Mouse (Mus musculus): Measurements from ENCODE around the gene Ppp1r9a. TPM values are rescaled to one million over a fixed set of nuclear protein-coding genes. Genes with fewer than 3 reads are reported as not detected.

Ppp1r9a gene
- polyA plus RNA-seq, 1 experiment from 2014 or later = 51.7 TPM

- H3K27me3 ChIP-seq (replicated peaks) = no peaks in the 10 kb centered on the region
- peaks cover 8% of the 10 kb centered on the region; the same call in 1 of the 2 replicates for H3K4me1 ChIP-seq
- H3K9me3 ChIP-seq = no peaks in the 10 kb centered on the region
- no peaks in the 10 kb centered on the region for H3K36me3 ChIP-seq (replicated peaks)
- no peak overlapping the region for H3K4me2 ChIP-seq
- H3K9ac ChIP-seq = no peak overlapping the region
- ATAC-seq (replicated peaks) = no peak
- H3K4me3 ChIP-seq = no peak overlapping the region
- H3K27ac ChIP-seq = no peak overlapping the region
- WGBS = 94% methylated on average over 6 of the region's 6 CpGs
Observed at GRCm38 (mm10) chr6:5014567-5014966, 111.8 kb downstream of the Ppp1r9a start.

DNA sequence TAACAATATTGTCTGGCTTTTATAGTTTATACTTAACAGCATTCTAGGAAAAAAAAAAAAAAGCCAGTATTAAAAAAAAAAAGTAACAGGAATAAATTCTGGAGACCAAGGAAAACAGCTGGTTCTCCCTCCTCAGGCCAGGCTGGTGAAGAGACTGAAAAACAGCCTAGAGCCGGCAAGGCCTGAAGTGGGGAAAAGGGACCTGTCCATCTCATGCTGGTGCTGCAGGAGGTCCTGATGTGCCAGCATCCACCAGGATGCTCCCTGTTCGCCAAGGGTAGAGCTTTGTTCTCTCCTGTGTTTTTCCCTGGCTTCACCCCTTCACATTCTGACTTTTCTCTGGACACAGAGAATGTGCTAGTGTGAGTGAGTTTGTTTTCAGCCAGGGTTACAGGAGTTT is 112.5 kb downstream of the Ppp1r9a start:
- H3K4me1 ChIP-seq = peaks cover 8% of the 10 kb centered on the region; the same call in 1 of the 2 replicates
- H3K4me2 ChIP-seq = no peak overlapping the region
- H3K4me3 ChIP-seq = no peak overlapping the region
- no peaks in the 10 kb centered on the region for H3K36me3 ChIP-seq (replicated peaks)
- ATAC-seq (replicated peaks) = no peak
- H3K27ac ChIP-seq = no peak overlapping the region
- H3K9me3 ChIP-seq = no peaks in the 10 kb centered on the region
- no peak overlapping the region for H3K9ac ChIP-seq
- H3K27me3 ChIP-seq (replicated peaks) = no peaks in the 10 kb centered on the region
- 76% methylated on average over 2 of the region's 2 CpGs for WGBS

DNA sequence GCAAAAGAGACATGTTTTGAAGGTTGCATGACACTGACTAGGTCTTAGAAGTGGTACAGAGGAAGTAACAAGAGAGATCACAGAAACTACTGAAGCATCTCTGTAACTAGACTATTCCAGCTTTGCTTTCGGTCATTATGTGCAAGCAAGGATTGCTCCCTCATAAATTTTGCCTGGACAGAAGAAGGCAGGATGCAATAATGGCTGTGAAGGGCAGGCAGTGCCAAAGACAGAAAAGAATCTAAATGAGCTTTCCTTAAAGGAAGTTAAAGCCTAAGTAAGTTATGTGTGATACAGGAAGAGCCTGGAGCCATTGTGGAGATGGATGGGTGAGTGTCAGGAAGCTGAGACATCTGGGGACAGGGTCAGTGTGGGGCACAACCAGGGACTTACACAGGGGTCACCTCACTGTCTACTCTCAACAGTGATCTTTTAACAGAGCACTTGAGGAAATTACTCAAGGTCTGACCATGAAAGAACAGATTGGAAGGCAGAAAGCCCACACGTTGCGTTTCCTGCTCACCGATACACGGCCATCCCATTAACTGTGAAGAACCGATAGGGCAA is 115.3 kb downstream of the Ppp1r9a start:
- no peak overlapping the region for H3K27ac ChIP-seq
- 88% methylated on average over 6 of the region's 6 CpGs for WGBS
- H3K27me3 ChIP-seq (replicated peaks) = no peaks in the 10 kb centered on the region
- no peaks in the 10 kb centered on the region for H3K4me1 ChIP-seq
- H3K4me3 ChIP-seq = no peak overlapping the region
- H3K36me3 ChIP-seq (replicated peaks) = no peaks in the 10 kb centered on the region
- no peak overlapping the region for H3K9ac ChIP-seq
- H3K4me2 ChIP-seq = no peak overlapping the region
- ATAC-seq (replicated peaks) = no peak
- no peaks in the 10 kb centered on the region for H3K9me3 ChIP-seq

GRCm38 (mm10) chr6:5019208-5019607 is 116.5 kb downstream of the Ppp1r9a start:
- H3K4me1 ChIP-seq = no peaks in the 10 kb centered on the region
- no peak overlapping the region for H3K4me3 ChIP-seq
- no peaks in the 10 kb centered on the region for H3K27me3 ChIP-seq (replicated peaks)
- H3K9me3 ChIP-seq = no peaks in the 10 kb centered on the region
- no peaks in the 10 kb centered on the region for H3K36me3 ChIP-seq (replicated peaks)
- no peak for ATAC-seq (replicated peaks)
- no peak overlapping the region for H3K4me2 ChIP-seq
- 34% methylated on average over 5 of the region's 5 CpGs for WGBS
- H3K27ac ChIP-seq = no peak overlapping the region
- no peak overlapping the region for H3K9ac ChIP-seq

DNA sequence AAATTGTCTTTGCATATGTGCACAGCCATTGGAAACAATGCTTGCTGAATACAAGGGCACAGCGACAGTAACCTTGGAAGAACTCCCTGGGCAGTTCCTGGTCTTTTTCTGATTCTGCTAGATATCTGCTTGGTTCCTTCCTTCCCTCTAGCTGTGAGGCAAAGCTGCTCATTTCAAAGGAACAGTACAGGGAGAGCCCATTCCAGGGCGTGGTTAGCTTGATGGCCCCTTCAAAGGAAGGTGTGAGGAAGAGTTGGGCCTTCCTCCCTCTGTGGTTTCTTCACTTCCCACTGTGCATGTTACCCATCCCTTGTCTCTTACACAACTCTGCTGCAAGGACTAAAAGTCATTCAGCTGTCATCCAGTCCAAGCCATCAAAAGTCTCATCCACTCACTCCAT is 117.3 kb downstream of the Ppp1r9a start:
- no peaks in the 10 kb centered on the region for H3K27me3 ChIP-seq (replicated peaks)
- H3K9ac ChIP-seq = no peak overlapping the region
- no peak overlapping the region for H3K27ac ChIP-seq
- 85% methylated on average over 2 of the region's 2 CpGs for WGBS
- H3K4me3 ChIP-seq = no peak overlapping the region
- no peak overlapping the region for H3K4me2 ChIP-seq
- H3K36me3 ChIP-seq (replicated peaks) = no peaks in the 10 kb centered on the region
- H3K9me3 ChIP-seq = no peaks in the 10 kb centered on the region
- no peak for ATAC-seq (replicated peaks)
- H3K4me1 ChIP-seq = no peaks in the 10 kb centered on the region

DNA sequence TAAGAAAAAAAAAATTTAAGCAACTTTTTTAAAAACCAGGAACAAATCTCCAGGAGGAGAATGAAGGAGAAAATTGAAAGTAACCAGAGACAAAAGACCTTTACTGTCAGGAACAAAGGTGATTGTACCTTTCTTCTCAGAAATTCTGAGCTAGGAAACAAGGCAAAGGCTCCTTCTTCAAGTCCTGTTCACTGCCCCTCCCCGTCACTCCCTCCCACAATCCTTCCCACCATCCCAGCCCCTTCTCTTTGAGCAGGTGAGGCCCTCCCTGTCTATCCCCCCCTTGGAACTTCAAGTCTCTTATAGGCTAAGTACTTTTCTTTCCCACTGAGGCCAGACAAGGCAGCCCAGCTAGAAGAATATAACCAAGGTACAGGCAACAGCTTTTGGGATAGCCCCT is 117.8 kb downstream of the Ppp1r9a start:
- ATAC-seq (replicated peaks) = no peak
- Histone ChIP-seq H3K4me3 (no peak overlapping the region), H3K27me3 (replicated peaks) (no peaks in the 10 kb centered on the region), H3K4me1 (no peaks in the 10 kb centered on the region), H3K9ac (no peak overlapping the region), H3K9me3 (no peaks in the 10 kb centered on the region), H3K36me3 (replicated peaks) (no peaks in the 10 kb centered on the region), H3K4me2 (no peak overlapping the region), H3K27ac (no peak overlapping the region)
- 87% methylated on average over 1 of the region's 1 CpGs for WGBS

GRCm38 (mm10) chr6:5022677-5023076 is 120.0 kb downstream of the Ppp1r9a start:
- Histone ChIP-seq H3K27ac (no peak overlapping the region), H3K4me3 (no peak overlapping the region), H3K9ac (no peak overlapping the region), H3K4me1 (0 out of 2 replicates have a peak, but pooled peaks cover 3% of the 10 kb centered on the region), H3K9me3 (no peaks in the 10 kb centered on the region), H3K36me3 (replicated peaks) (no peaks in the 10 kb centered on the region), H3K27me3 (replicated peaks) (no peaks in the 10 kb centered on the region), H3K4me2 (no peak overlapping the region)
- ATAC-seq (replicated peaks) = no peak
- 88% methylated on average over 5 of the region's 5 CpGs for WGBS

GRCm38 (mm10) chr6:5024893-5025292 is 122.2 kb downstream of the Ppp1r9a start:
- Histone ChIP-seq H3K36me3 (replicated peaks) (no peaks in the 10 kb centered on the region), H3K9me3 (no peaks in the 10 kb centered on the region), H3K9ac (no peak overlapping the region), H3K4me2 (no peak overlapping the region), H3K27me3 (replicated peaks) (no peaks in the 10 kb centered on the region), H3K4me1 (0 out of 2 replicates have a peak, but pooled peaks cover 3% of the 10 kb centered on the region), H3K27ac (no peak overlapping the region), H3K4me3 (no peak overlapping the region)
- 71% methylated on average over 7 of the region's 7 CpGs for WGBS
- no peak for ATAC-seq (replicated peaks)

- WGBS = 30% methylated on average over 3 of the region's 3 CpGs
- H3K27ac ChIP-seq = no peak overlapping the region
- H3K4me3 ChIP-seq = no peak overlapping the region
- no peak overlapping the region for H3K4me2 ChIP-seq
- H3K9me3 ChIP-seq = no peaks in the 10 kb centered on the region
- H3K9ac ChIP-seq = no peak overlapping the region
- H3K4me1 ChIP-seq = 0 out of 2 replicates have a peak, but pooled peaks cover 3% of the 10 kb centered on the region
- no peaks in the 10 kb centered on the region for H3K27me3 ChIP-seq (replicated peaks)
- ATAC-seq (replicated peaks) = no peak
- no peaks in the 10 kb centered on the region for H3K36me3 ChIP-seq (replicated peaks)
Observed at GRCm38 (mm10) chr6:5026772-5027171, 124.1 kb downstream of the Ppp1r9a start.

GRCm38 (mm10) chr6:5027213-5027612 is 124.5 kb downstream of the Ppp1r9a start:
- WGBS = 44% methylated on average over 2 of the region's 2 CpGs
- Histone ChIP-seq H3K27ac (no peak overlapping the region), H3K4me2 (no peak overlapping the region), H3K4me3 (no peak overlapping the region), H3K4me1 (0 out of 2 replicates have a peak, but pooled peaks cover 3% of the 10 kb centered on the region), H3K9me3 (no peaks in the 10 kb centered on the region), H3K9ac (no peak overlapping the region), H3K36me3 (replicated peaks) (no peaks in the 10 kb centered on the region), H3K27me3 (replicated peaks) (no peaks in the 10 kb centered on the region)
- ATAC-seq (replicated peaks) = no peak

GRCm38 (mm10) chr6:5027801-5028200 is 125.1 kb downstream of the Ppp1r9a start:
- no peak overlapping the region for H3K27ac ChIP-seq
- no peaks in the 10 kb centered on the region for H3K9me3 ChIP-seq
- WGBS = 45% methylated on average over 5 of the region's 5 CpGs
- 0 out of 2 replicates have a peak, but pooled peaks cover 3% of the 10 kb centered on the region for H3K4me1 ChIP-seq
- H3K9ac ChIP-seq = no peak overlapping the region
- no peak overlapping the region for H3K4me2 ChIP-seq
- no peak overlapping the region for H3K4me3 ChIP-seq
- H3K27me3 ChIP-seq (replicated peaks) = no peaks in the 10 kb centered on the region
- no peaks in the 10 kb centered on the region for H3K36me3 ChIP-seq (replicated peaks)
- no peak for ATAC-seq (replicated peaks)

- Histone ChIP-seq H3K36me3 (replicated peaks) (no peaks in the 10 kb centered on the region), H3K4me1 (0 out of 2 replicates have a peak, but pooled peaks cover 3% of the 10 kb centered on the region), H3K27ac (no peak overlapping the region), H3K27me3 (replicated peaks) (no peaks in the 10 kb centered on the region), H3K4me2 (no peak overlapping the region), H3K4me3 (no peak overlapping the region), H3K9me3 (no peaks in the 10 kb centered on the region), H3K9ac (no peak overlapping the region)
- 66% methylated on average over 13 of the region's 13 CpGs for WGBS
- no peak for ATAC-seq (replicated peaks)
Observed at GRCm38 (mm10) chr6:5029205-5029927, 126.6 kb downstream of the Ppp1r9a start.

GRCm38 (mm10) chr6:5029956-5030355 is 127.2 kb downstream of the Ppp1r9a start:
- H3K9me3 ChIP-seq = no peaks in the 10 kb centered on the region
- 0 out of 2 replicates have a peak, but pooled peaks cover 3% of the 10 kb centered on the region for H3K4me1 ChIP-seq
- no peak overlapping the region for H3K4me3 ChIP-seq
- H3K27me3 ChIP-seq (replicated peaks) = no peaks in the 10 kb centered on the region
- H3K36me3 ChIP-seq (replicated peaks) = no peaks in the 10 kb centered on the region
- no peak overlapping the region for H3K27ac ChIP-seq
- no peak overlapping the region for H3K4me2 ChIP-seq
- 92% methylated on average over 5 of the region's 5 CpGs for WGBS
- no peak overlapping the region for H3K9ac ChIP-seq
- ATAC-seq (replicated peaks) = no peak

Measured in midbrain, embryonic 15.5 days (tissue).